Mouse (Mus musculus) thymus, adult 2 months (tissue): ENCODE results near the gene Cntnap4. TPM values are rescaled to one million over a fixed set of nuclear protein-coding genes. Genes with fewer than 3 reads are reported as not detected.

Experiments used
- DNase-seq: peaks from one replicate; pipeline ENCODE4 v3.0.0; 2021
- H3K27ac ChIP-seq: fragments of 200-500 bp; 2 replicates; pipeline ENCODE4 v1.5.1; 2012; ENCODE audit warnings: low read length, control low read depth; ENCODE audit not compliant: control insufficient read depth, insufficient read depth
- H3K27me3 ChIP-seq: fragments of 200-500 bp; 2 replicates; pipeline ENCODE4 v1.6.1; 2012; ENCODE audit warnings: mild to moderate bottlenecking, low read length, moderate library complexity, mixed read lengths; ENCODE audit not compliant: control insufficient read depth, insufficient read depth
- H3K36me3 ChIP-seq: fragments of 200-500 bp; 2 replicates; pipeline ENCODE4 v1.6.1; 2012; ENCODE audit warnings: mild to moderate bottlenecking, low read length, moderate library complexity; ENCODE audit not compliant: control insufficient read depth, insufficient read depth
- H3K4me1 ChIP-seq: fragments of 200-500 bp; replicated peaks from 2 replicates; pipeline ENCODE4 v1.6.1; 2012; ENCODE audit warnings: low read length; ENCODE audit not compliant: control insufficient read depth, insufficient read depth
- H3K4me3 ChIP-seq: fragments of 200-500 bp; 2 replicates; pipeline ENCODE4 v1.5.1; 2012; ENCODE audit warnings: mild to moderate bottlenecking, low read length, control low read depth, moderate library complexity; ENCODE audit not compliant: control insufficient read depth, insufficient read depth
- CTCF ChIP-seq: fragments of 200-500 bp; IDR thresholded peaks from 2 replicates; pipeline ENCODE4 v1.5.1; 2012; ENCODE audit warnings: mild to moderate bottlenecking, control low read depth, low read length, moderate library complexity, borderline replicate concordance; ENCODE audit not compliant: control insufficient read depth, poor library complexity, insufficient read depth; ENCODE audit errors: extremely low read depth
- POLR2A ChIP-seq: fragments of 200-500 bp; IDR thresholded peaks from 2 replicates; pipeline ENCODE4 v1.6.1; 2012; ENCODE audit warnings: mild to moderate bottlenecking, low read length, control low read depth, moderate library complexity; ENCODE audit not compliant: control insufficient read depth, poor library complexity, insufficient read depth; ENCODE audit errors: extremely low read depth
- WGBS: fragments of 180-500 bp; shearing (Covaris S2); methylation state at CpG from one replicate; pipeline ENCODE4 v1.1.7; 2018; 5-methylcytosine and 5-hydroxymethylcytosine counted together
- polyA plus RNA-seq: library from polyadenylated mRNA; depleted of rRNA; stranded (reverse); fragments of >200 nt; gene quantifications from 2 replicates; pipeline ENCODE4 v1.2.3, GENCODE M21; 2012

Gene Cntnap4
- polyA plus RNA-seq, 1 experiment: 0.01 TPM

GRCm38 (mm10) chr8:112653276-112653675 is 83.4 kb downstream of the Cntnap4 start:
- no peak overlapping the region for H3K4me3 ChIP-seq
- H3K27ac ChIP-seq: no peak overlapping the region
- no peaks in the 10 kb centered on the region for H3K27me3 ChIP-seq
- H3K36me3 ChIP-seq: no peaks in the 10 kb centered on the region
- 100% methylated on average over 1 of the region's 1 CpGs for WGBS
- DNase-seq: no peak
- TF ChIP-seq CTCF (no peak), POLR2A (no peak)
- no peaks in the 10 kb centered on the region for H3K4me1 ChIP-seq

DNA sequence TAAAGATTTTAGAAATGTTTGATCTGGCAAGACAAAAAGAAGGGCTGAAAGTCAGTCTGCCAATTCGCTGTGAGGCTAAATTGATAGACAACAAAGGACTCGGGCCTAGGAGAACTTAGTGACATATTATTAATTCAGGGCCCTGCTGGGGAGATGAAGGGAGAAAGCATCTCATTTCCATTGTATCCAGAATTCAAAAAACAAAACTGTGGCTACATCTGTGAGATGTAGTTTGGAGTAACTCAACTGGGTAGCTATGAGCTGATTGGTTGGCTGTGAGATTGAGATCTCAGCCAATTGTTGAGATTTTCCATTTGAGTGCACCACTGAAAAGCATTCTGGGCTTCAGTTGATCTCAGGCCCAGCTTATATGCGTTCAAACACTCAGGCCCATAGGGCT is 84.2 kb downstream of the Cntnap4 start:
- Histone ChIP-seq H3K36me3 (no peaks in the 10 kb centered on the region), H3K4me1 (no peaks in the 10 kb centered on the region), H3K27ac (no peak overlapping the region), H3K4me3 (no peak overlapping the region), H3K27me3 (no peaks in the 10 kb centered on the region)
- 79% methylated on average over 3 of the region's 3 CpGs for WGBS
- TF ChIP-seq POLR2A: no peak
- DNase-seq: no peak

DNA sequence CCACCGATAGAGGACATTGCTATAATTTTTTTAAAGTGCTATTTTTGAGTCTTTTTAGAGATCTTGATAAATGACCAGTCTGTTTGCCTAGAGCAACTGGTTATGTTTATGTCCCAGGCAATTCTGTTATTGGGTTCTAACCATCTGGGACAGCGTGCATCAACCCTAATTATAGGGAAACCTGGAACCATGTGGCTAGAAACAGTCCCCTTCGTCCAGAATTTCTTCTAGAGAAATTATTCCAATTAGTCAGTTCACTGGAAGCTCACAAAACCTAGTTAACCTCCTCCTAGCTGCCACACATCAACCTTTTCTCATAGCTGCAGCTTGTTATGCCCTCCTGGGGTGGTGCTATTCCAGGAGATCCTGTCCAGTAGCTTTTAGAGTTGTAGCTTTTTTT is 94.2 kb downstream of the Cntnap4 start:
- no peaks in the 10 kb centered on the region for H3K27me3 ChIP-seq
- no peak for DNase-seq
- WGBS: 84% methylated on average over 3 of the region's 3 CpGs
- H3K36me3 ChIP-seq: no peaks in the 10 kb centered on the region
- no peak overlapping the region for H3K27ac ChIP-seq
- no peak overlapping the region for H3K4me3 ChIP-seq
- H3K4me1 ChIP-seq: no peaks in the 10 kb centered on the region
- TF ChIP-seq CTCF (no peak), POLR2A (no peak)

DNA sequence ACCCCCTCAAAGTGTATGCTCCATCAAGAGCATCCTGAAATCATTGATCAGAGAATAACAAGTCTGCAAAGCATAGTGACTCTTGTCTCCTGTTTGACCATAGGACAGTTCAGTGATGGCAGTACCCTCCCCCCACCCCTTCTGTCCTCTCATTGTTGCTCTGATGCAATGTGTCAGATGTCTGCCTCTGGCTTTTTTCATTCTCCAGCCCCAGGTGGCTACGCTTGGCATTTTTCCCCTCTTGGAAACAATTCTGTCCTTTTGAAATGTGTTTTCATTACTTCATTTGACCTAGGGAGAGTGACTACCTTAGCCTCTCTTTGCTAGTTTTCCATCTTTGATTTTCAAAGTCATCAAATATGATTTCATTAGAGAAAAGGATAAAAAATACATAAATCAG is 104.8 kb downstream of the Cntnap4 start:
- H3K27ac ChIP-seq: no peak overlapping the region
- H3K4me1 ChIP-seq: no peaks in the 10 kb centered on the region
- no peaks in the 10 kb centered on the region for H3K27me3 ChIP-seq
- no peak overlapping the region for H3K4me3 ChIP-seq
- WGBS: 87% methylated on average over 1 of the region's 1 CpGs
- no peak for DNase-seq
- no peak for TF ChIP-seq POLR2A
- no peak for TF ChIP-seq CTCF
- H3K36me3 ChIP-seq: no peaks in the 10 kb centered on the region

DNA sequence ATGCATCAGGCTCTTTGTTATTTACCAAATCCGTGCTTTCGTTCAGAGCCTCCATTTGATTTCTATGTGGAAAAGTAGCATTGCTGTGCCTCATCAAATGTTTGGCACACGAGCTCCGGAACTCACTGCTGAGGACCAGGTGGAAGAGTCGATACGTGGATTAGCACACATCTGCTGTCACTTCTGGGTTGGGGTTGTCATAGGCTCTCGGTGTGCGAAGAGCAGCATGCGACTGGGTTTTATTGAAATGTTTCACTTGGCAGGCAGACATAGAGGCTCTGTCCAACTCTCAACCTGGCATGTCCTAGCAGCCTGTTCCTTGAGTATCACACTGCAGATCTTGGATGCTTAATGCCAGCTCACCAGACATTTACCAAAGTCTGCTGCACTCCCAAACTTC is 111.9 kb downstream of the Cntnap4 start:
- no peaks in the 10 kb centered on the region for H3K4me1 ChIP-seq
- DNase-seq: no peak
- no peak for TF ChIP-seq POLR2A
- TF ChIP-seq CTCF: no peak
- H3K4me3 ChIP-seq: no peak overlapping the region
- no peaks in the 10 kb centered on the region for H3K36me3 ChIP-seq
- no peaks in the 10 kb centered on the region for H3K27me3 ChIP-seq
- WGBS: 95% methylated on average over 9 of the region's 9 CpGs
- H3K27ac ChIP-seq: no peak overlapping the region

DNA sequence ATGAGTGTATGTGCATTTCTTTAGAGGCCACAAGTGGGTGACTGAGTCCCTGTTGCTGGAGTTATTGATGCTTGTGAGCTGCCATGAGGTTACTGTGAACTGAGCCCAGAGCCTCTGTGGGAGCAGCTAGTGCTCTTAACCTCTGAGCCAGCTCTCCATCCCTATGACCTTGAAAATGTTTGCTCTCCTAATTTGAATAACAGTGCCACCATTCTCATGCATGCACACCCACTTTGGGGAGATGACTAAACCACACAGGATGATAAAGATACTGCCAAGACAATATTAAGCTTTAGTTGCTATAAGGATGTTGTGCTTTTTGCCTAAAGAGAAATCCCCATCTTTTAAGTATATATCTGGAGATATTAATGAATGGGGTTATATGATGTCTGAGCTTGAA is 125.9 kb downstream of the Cntnap4 start:
- TF ChIP-seq CTCF: no peak
- TF ChIP-seq POLR2A: no peak
- Histone ChIP-seq H3K36me3 (no peaks in the 10 kb centered on the region), H3K4me1 (no peaks in the 10 kb centered on the region), H3K27me3 (no peaks in the 10 kb centered on the region), H3K4me3 (no peak overlapping the region), H3K27ac (no peak overlapping the region)
- no peak for DNase-seq

- 82% methylated on average over 3 of the region's 3 CpGs for WGBS
Measured at GRCm38 (mm10) chr8:112698141-112698540, 128.3 kb downstream of the Cntnap4 start.

More at GRCm38 (mm10) chr8:112698141-112698540, 128.3 kb downstream of the Cntnap4 start:
- H3K4me1 ChIP-seq: no peaks in the 10 kb centered on the region
- H3K4me3 ChIP-seq: no peak overlapping the region
- H3K36me3 ChIP-seq: no peaks in the 10 kb centered on the region
- no peak for DNase-seq
- no peak overlapping the region for H3K27ac ChIP-seq
- no peaks in the 10 kb centered on the region for H3K27me3 ChIP-seq
- TF ChIP-seq POLR2A: no peak
